Mouse (Mus musculus) heart, adult 9 months (tissue): ENCODE results near the gene 5730409E04Rik.
A peak's percentile ranks its signal among the peaks of the same experiment; 100 is the strongest.

Experiments used
- DNase-seq, 2 experiments: peaks; one replicate each; pipeline ENCODE4 v3.0.0; 2022; ENCODE audit warnings: low spot score in 2 of 2

The 5730409E04Rik gene

GRCm38 (mm10) chr4:126609606-126610181 is at the start of gene 5730409E04Rik:
Gene 5730409E04Rik (plus strand): TSS chr4:126609818.
- DNase-seq: peak; percentile 85 to 87

GRCm38 (mm10) chr4:126563798-126564197 is 45.8 kb upstream of the 5730409E04Rik start:
- no peak for DNase-seq

DNA sequence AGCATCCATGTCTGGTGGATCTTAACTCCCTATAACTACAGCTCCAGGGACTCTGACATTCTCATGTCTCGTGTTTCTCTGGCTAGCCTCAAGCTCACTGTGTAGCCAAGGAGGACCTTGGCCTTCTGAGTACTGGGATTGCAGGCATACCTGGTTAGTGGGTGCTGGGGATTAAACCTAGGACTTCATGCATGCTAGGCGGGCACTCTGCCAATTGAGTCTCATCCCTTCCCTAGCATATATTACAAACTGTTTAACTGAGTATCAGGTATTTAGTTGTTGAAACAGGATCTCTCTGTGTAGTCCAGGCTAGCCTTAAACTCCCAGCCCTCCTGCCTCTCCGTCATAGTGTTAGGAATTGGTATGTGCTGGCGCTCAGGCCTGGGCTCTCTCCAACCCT is 42.4 kb upstream of the 5730409E04Rik start:
- DNase-seq: no peak

GRCm38 (mm10) chr4:126569783-126570182 is 39.8 kb upstream of the 5730409E04Rik start:
- DNase-seq: no peak

GRCm38 (mm10) chr4:126576281-126576680 is 33.3 kb upstream of the 5730409E04Rik start:
- no peak for DNase-seq

- DNase-seq: no peak
Observed at GRCm38 (mm10) chr4:126577920-126578319, 31.7 kb upstream of the 5730409E04Rik start.

DNA sequence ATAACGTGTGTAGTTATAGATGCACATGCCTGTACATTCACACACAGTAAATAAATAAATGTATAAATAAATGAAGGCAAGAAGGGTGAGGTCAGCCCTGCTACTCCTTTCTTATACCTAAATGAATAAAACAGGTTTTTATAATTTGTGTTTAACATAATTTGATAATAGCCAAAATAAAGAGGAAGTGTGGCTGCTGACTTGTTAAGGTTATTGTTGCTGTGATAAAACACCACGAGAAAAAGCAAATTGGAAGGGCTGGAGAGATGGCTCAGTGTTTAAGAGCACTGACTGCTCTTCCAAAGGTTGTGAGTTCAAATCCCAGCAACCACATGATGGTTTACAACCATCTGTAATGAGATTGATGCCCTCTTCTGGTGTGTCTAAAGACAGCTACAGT is 30.5 kb upstream of the 5730409E04Rik start:
- no peak for DNase-seq

DNA sequence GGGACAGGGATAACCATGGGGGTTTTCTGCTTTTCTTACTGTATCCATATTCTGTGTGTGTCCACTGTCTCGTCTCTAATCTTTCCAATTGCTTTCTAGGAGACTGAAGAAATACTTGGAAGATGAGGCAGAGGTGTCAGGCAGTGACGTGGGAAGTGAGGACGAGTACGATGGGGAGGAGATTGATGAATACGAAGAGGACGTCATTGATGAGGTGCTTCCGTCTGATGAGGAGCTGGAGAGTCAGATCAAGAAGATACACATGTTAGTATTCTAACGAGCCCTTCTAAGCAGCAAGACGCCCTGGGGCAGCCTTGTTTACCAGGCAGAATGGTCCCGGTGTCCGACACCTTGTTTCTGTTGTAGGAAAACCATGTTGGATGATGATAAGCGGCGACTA is 23.9 kb upstream of the 5730409E04Rik start:
- no peak for DNase-seq

GRCm38 (mm10) chr4:126592039-126592438 is 17.6 kb upstream of the 5730409E04Rik start:
- no peak for DNase-seq

DNA sequence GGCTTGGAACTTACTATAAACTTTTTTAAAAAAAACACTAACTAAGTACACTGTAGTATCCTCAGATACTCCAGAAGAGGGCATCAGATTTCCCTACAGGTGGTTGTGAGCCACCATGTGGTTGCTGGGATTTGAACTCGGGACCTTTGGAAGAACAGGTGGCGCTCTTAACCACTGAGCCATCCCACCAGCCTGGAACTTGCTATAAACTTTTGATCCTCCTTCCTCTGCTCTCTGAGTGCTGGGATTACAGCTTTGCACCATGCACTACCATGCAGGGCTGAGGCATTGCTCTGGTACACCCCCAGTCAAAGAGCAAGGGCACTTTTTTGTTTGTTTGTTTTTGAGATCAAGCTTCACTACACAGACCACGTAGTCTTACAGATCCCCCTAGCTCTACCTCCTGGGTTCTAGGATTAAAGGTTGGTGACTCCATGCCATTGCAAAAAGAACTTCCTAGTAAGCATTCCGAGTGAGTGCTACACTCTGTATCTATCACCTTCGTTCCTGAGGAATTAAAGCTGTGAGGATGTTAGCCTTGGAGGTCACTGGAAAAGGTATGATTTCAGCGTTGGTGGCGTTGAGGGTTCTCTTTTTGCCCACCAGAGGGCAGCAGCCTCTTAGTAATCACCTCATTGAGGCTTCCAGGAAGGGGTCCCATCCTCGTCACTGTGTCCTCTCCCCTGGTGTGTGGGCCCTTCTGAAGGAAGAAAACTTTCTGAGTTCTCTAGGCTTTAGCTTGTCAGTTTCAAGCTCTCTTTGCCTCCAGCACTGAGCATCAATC is 9.5 kb upstream of the 5730409E04Rik start:
- DNase-seq: peak in 1 of 2 experiments; percentile 42

- DNase-seq: no peak
Observed at GRCm38 (mm10) chr4:126601597-126602444, 7.8 kb upstream of the 5730409E04Rik start.

GRCm38 (mm10) chr4:126602445-126602762 is 7.2 kb upstream of the 5730409E04Rik start:
- DNase-seq: no peak

DNA sequence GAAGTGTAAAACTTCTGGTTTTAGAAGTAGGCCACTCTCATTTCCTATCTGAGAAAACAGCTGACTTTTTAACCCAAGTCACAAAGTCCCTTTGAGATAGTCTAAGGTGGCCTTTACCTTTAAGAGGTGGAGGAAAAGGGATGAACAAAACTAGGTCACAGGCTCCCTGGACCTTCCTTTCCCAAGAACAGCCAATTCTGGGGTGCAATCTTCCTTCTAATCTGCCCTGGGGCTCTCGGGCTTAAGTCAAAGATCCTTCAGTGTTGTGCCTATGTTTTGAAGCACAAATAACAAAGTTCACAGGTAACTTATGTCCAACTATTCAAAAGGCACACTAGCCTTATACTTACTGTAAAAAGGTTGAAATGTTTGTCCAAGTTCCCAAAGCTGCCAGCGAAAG is 5.5 kb upstream of the 5730409E04Rik start:
- no peak for DNase-seq

DNA sequence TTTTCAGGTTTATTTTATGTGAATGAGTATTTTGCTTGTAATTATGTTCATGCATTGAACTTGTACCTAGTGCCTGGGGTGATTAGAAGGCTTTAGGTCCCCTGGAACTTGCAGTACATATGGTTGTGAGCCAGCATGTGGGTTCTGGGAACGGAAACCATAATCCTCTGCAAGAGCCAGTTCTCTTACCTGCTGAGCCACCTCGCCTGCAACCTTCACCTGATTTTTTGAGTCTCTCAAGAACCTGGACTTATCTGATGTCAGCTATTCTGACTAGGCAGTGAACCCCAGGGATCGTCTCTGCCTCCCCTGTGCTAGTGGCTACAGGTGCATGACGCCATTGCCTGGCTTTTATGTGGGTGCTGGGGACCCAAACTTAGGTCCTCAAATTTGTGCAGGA is 3.9 kb upstream of the 5730409E04Rik start:
- DNase-seq: no peak

- no peak for DNase-seq
Observed at GRCm38 (mm10) chr4:126611991-126612390, 2.4 kb downstream of the 5730409E04Rik start.

DNA sequence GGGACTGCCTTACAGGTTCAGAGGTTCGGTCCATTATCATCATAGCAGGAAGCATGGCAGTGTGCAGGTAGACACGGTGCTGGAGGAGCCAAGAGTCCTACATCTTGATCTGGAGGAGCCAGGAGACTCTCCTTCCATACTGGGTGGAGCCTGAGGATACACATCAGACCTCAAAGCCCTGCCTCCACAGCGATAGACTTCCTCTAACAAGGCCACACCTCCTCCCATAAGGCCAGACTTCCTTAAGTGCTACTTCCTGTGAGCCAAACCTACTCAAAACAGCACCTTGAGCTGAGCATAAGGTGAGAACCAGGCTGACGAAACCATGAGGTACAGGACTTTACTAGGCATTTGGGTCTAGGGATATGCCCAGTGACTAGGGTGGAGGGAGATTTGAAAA is 6.7 kb downstream of the 5730409E04Rik start:
- no peak for DNase-seq

DNA sequence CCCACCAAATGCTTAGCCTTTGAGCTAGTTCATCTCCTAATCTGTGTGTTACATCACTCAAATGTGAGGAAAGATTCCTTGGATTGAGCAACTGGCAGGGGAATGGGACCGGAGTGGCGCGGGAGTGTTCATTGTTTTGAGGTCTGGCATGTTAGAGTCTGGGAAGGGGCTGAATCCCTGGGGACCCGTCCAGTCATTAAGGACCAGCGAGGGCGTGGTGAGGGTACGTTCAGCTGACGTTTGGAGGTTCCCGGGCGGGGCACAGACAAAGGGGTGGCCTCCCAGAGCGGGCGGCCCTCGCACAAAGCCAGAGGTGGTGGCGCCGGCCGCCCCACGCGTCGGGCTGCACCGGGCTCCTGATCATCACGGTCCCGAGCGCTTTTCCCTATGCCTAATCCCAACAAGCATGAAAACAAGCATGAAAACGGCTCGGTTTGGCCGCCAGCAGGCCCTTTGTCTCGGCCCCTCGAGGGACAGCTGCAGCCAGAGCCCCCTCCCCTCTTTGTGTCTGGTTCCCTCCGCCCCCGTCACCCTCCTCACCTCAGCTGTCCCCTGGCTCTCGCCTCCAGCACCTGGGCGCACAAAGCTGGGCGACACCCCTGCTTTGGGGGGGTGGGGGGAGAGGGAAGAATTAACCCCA is 10.2 kb downstream of the 5730409E04Rik start:
- no peak for DNase-seq

- no peak for DNase-seq
Observed at GRCm38 (mm10) chr4:126620349-126620874, 10.8 kb downstream of the 5730409E04Rik start.

DNA sequence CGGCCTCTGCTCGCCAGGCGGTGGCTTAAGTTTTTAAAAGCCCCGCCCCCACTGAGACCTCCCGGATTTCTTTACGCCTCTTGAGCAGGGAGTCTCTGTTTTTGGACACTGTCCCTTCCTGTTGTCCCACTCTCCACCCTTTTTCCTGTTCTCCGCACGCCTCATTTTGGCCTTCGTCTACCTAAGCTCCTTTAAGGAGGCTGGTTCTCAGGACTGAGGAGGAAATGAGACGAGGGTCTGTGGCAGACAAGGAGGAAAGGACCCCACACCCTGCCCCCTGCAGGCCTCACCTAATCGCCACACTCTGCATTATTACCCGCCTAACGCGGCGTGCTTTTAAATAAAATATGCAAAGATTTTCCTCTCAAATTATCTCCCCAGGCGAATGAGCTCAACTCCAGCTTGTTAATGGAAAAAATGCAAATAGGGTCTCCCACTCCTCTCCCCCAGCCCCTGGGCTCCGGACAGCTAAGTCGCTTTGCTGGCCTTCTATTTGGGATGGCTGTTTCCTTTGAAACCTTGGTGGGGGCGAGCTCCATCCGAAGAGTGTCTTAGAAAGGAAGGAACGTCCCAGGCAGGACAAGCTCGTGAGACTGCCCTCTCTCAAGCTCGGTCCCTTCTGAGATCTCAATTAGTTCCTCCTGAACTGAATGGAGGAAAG is 17.5 kb downstream of the 5730409E04Rik start:
- DNase-seq: peak; percentile 12 to 19

GRCm38 (mm10) chr4:126631922-126632321 is 22.3 kb downstream of the 5730409E04Rik start:
- DNase-seq: no peak

GRCm38 (mm10) chr4:126632668-126633067 is 23.1 kb downstream of the 5730409E04Rik start:
- no peak for DNase-seq
